Mouse (Mus musculus) splenic B cell, adult 2 months (primary cell): ENCODE results near the gene Smarcc2.

Experiments used
- DNase-seq: peaks from one replicate; pipeline ENCODE4 v3.0.0-alpha.2; 2011; ENCODE audit warnings: low read depth, low spot score
- H3K27me3 ChIP-seq: 2 replicates; pipeline ENCODE4 v1.6.1; 2012; ENCODE audit warnings: mild to moderate bottlenecking, low read length, moderate library complexity, mixed read lengths; ENCODE audit not compliant: control insufficient read depth, poor library complexity, insufficient read depth, severe bottlenecking
- H3K36me3 ChIP-seq: 2 replicates; pipeline ENCODE4 v1.6.1; 2012; ENCODE audit warnings: mild to moderate bottlenecking, low read length, moderate library complexity, mixed read lengths; ENCODE audit not compliant: control insufficient read depth, poor library complexity, insufficient read depth, severe bottlenecking

The Smarcc2 gene

DNA sequence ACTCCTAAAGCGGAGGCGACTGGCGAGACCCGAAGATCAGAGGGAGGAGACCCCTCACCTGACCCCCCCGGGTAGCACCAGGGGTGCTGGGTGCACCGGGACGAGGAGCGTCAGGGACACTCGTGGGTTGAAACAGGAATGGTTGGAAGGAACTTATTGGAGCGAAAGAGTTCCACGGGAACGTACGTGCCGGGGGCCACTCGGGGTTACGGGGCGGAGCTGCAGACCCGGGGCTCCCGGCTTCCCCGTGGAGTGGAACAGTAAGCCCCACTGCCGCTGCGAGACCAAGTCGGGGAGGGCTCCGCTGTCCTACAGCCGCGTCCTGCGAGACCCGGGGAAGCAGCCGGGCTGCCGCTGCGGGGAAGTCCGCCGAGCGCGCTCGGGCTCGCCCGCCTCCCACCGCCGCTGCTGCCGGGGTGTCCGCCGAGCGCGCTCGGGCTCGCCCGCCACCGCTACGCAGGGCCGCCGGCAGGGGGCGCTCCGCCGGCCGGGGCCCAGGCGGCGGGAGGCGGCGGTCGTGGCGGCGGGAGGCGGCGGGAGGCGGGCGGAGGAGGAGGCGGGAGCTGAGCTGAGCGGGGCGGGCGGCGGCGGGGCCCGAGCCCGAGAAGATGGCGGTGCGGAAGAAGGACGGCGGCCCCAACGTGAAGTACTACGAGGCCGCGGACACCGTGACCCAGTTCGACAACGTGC, at the start of gene Smarcc2:
Gene Smarcc2 (plus strand): TSS at position 530 of the 690 bp plus-strand sequence.
- H3K27me3 ChIP-seq, result no peaks in the 10 kb centered on the region
- peaks cover 4% of the 10 kb centered on the region for H3K36me3 ChIP-seq
- peak; percentile 87 for DNase-seq

DNA sequence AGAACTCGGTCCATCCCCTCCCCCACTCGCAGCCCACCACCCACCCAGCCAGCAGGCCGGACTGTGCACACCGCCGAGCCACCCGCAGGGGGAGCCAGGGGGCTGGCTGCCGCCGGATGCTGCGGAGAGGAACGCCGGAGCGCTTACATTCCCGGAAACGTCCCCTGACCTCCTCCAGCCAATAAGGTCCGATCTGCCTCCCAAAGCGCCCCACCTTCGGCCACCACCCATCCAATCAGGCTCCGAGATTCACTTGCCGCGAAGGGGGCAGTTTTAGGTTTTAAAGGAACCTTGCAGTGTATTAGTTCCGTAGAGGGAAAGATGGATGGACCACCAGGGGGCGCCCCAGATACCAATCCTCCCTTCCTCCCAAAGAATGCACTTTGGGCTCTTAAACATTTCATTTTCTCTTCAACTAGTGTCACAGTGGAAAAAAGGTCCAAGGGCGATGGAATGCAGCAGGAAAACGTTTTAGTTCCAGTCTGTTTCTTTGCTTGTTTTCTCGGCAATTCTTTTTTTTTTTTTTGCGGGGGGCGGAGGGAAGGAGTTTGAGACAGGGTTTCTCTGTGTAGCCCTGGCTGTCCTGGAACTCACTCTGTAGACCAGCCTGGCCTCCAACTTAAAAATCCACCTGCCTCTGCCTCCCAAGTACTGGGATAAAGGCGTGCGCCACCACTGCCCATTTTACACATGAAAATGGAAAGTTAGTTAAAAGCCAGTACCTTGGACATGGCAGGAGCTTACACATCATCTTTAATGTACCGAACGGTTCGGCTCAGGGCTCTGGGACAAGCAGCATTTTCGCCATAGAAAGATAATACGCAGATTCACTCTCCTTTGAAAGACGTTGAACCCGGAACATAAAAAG, 49.1 kb upstream of the Smarcc2 start:
- Histone ChIP-seq H3K27me3 (no peaks in the 10 kb centered on the region), H3K36me3 (peaks cover 6% of the 10 kb centered on the region; the same call in 1 of the 2 replicates)

DNA sequence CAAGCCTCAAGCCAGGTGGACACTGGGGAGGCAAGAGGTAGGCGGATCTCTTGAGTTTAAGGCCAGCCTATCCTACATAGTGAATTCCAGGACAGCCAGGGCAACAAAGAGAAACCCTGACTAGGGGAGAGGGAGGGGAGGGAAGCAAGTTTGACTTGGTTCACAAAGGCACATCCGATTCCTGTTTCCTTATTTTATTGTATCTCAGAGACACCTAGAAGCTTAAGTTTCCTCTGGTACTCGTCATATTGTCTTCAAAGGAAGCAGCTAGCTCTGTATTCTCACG, 48.5 kb upstream of the Smarcc2 start:
- Histone ChIP-seq H3K36me3 (peaks cover 8% of the 10 kb centered on the region), H3K27me3 (no peaks in the 10 kb centered on the region)
- DNase-seq, result peak; percentile 20

More for the DNA sequence above, 49.1 kb upstream of the Smarcc2 start:
- DNase-seq, result peak; percentile 98

DNA sequence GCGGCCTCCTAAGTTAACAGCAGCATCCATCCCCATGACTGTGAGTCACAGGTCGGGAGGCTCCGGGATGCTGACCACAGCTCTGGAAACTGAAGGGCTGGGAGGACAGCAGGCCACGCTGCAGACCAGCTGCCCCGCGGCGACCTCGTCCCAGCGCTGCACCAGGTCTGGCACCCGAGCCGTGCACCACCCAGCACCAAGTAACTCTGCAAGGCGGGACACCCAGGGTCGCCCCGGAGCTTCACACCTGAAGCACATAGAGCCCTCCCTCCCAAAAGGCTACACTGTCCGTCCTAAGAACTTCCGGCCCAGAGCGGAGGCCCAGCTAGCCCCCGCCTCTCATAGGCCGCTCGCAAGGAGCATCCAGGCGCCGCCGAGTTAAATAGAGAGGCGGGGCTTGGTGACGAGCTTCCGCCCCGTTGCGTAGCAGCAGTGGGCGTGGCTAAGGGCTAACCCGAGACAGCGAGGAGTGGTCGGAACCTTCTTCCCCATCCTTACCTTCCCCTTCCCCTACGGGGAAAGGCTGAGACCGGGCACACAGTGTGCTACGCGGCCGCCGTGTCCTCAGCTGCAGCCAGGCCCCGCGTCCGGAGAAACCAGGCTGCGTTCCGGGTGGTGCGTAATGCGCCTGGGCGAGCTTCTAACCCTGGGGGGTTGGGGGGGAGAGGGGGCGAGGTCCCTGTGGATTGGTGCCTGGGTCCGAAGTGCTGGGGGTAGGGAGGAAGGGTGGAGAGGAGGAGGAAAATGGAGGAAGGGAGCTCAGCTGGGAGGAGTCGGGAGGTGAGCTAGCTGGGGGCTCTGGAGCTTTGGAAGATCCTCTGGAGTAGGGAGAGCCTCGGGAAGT, 47.6 kb upstream of the Smarcc2 start, which contains the start of the genes Nabp2 and Rnf41:
Gene Nabp2 (minus strand): TSS at position 282 of the 844 bp plus-strand sequence.
Gene Rnf41 (plus strand): TSS at position 447 of the 844 bp plus-strand sequence.
- peak; percentile 96 for DNase-seq
- Histone ChIP-seq H3K27me3 (no peaks in the 10 kb centered on the region), H3K36me3 (peaks cover 8% of the 10 kb centered on the region)

DNA sequence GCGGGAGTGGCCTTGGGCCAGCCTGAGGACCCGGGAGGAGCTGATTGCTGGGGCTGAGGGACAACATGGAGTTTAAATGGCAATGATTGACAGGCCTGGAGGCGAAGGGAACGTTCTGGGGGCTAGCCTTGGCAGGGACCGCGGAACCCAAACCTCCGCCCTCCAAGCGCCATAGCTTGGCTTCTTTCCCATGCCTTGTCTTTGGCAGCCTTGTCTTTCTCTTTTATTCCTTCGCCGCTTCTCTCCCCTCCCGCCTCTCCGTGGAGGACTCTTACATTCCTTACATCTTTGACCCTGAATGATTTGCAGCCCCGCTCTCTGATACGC, 47.0 kb upstream of the Smarcc2 start:
- no peaks in the 10 kb centered on the region for H3K27me3 ChIP-seq
- DNase-seq, result no peak
- peaks cover 11% of the 10 kb centered on the region for H3K36me3 ChIP-seq

DNA sequence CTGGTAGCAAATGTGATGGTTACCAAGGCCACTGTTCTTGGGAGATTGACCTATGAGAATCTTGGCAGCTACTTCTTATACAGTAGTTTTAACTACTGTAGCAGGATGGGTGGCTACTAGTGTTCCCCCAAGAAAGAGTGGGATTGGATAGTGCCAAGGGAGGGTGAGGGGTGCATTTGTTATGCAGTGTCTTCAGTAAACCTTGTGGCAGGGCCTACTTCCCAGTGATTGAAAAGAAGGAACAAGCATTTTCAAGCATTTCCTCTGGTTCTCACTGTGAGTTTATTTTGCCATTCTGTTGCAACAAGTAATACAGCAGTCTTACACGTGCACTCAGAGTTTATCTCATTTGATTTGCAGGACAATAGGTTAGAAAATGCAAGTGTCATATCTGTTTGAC, 46.5 kb upstream of the Smarcc2 start:
- Histone ChIP-seq H3K36me3 (peaks cover 11% of the 10 kb centered on the region), H3K27me3 (no peaks in the 10 kb centered on the region)
- DNase-seq, result no peak

DNA sequence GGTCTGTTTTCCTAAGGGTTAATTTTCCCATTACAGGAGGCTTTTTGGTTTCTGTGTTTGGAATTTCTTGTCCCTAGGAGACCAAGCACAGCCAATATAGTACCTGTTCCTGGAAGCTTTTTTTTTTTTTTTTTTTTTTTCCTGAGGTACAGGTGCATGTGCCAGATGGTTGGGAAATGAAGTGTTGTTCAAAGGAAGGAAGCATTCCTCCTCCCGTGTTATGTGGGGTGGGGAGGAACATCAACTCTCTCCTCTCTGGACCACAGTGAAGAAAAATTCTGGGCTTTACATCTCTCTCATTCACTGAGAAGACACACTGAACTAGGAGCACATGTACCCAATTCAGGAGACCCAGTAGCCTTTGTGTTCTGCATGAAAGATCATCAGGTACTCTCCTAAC, 46.0 kb upstream of the Smarcc2 start:
- peaks cover 13% of the 10 kb centered on the region for H3K36me3 ChIP-seq
- no peaks in the 10 kb centered on the region for H3K27me3 ChIP-seq
- no peak for DNase-seq

DNA sequence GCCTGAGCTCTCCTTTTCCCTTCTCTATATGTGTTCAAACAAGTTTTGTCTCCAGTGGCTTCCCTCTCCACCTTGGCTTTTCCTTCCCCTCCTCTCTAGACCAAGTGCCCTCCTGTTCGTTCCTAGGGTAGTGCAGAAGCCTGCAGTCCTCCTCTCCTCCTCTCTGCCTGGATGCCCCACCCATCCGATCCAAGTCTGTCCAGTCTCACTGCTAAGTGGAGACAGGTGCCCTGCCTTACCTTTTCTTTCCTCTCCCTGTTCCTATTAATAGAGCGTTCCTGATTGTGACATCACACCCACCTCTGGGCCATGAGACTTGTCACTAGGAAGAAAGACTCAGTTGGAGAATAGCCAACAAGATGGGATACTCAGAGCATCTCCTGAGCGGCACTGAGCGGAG, 44.2 kb upstream of the Smarcc2 start:
- H3K36me3 ChIP-seq, result peaks cover 17% of the 10 kb centered on the region
- no peaks in the 10 kb centered on the region for H3K27me3 ChIP-seq
- no peak for DNase-seq

DNA sequence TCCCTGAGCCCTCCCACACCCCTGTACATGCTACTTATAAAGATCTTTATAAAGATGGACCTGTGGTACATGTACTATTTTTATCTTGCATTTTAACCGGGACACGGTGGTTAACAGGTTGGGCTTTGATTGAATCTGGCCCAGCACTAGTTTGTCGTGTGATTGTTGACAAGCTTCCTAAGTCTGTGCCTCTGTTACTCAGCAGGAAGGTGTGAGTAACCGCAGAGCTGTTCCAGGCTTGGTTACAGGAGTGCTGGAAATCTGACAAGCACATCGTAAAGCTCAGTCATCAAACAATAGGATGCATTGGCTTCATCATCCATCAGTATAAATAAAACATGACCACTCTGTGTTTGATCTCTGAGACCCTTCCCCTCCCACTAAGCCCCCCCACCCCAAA, 36.6 kb upstream of the Smarcc2 start:
- DNase-seq, result no peak
- H3K36me3 ChIP-seq, result peaks cover 13% of the 10 kb centered on the region

DNA sequence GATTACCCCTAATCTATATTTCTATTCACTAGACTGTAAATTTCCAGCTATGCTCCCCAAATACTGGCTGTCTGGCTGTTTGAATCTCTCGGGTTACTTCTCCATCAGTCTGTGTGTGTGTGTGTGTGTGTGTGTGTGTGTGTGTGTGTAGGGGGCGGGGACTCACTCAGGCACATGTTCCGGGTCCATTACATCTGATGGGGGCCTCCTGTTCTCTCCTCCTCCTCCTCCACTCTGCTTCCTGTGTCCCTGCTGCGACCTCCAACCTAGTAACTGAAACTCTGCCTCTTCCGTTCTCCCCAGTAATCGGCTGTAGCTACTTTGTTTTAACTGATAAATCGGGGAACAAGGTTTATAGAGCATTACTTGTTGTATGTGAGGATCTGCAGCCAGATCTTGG, 34.4 kb upstream of the Smarcc2 start:
- peak; percentile 64 for DNase-seq
- Histone ChIP-seq H3K27me3 (no peaks in the 10 kb centered on the region), H3K36me3 (peaks cover 11% of the 10 kb centered on the region)

More for the DNA sequence above, 36.6 kb upstream of the Smarcc2 start:
- H3K27me3 ChIP-seq, result no peaks in the 10 kb centered on the region

DNA sequence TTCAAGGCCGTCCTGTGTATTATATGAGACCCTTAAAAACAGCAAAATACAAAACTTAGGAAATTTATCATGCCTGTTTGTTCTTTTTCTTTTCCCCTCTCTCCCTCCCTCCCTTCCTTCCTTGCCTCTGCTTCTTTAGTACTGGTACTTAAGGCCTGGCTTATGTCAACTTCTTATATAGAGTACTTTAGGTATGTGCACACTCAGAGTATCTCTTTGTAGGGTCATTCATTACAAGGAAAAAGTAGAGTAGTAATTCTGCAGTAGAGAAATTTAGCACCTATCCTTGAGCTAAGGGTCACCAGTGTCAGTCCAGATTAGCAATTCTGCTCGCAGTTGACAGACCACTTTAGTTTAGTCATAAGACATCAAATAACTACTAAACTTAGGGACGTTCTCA, 33.8 kb upstream of the Smarcc2 start:
- H3K27me3 ChIP-seq, result no peaks in the 10 kb centered on the region
- H3K36me3 ChIP-seq, result peaks cover 14% of the 10 kb centered on the region
- DNase-seq, result no peak

DNA sequence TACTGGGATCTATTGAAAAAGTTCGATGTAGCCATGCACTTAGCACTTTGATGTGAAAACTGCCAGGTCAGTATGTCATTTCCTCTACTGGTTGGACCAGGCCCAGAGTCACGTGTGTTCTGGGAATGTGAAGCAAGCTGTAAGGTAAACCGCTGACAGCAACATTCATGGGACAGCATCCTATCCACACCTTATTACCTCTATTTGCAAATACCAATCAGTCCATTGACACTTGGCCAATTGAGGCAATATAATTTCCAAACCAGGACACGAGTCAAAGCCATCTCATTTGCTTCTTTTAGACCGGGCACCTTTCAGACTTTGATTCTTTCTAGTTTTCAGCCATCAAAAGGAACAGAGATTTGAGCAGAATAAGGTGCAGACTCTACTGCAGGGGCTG, 30.0 kb upstream of the Smarcc2 start:
- DNase-seq, result no peak

DNA sequence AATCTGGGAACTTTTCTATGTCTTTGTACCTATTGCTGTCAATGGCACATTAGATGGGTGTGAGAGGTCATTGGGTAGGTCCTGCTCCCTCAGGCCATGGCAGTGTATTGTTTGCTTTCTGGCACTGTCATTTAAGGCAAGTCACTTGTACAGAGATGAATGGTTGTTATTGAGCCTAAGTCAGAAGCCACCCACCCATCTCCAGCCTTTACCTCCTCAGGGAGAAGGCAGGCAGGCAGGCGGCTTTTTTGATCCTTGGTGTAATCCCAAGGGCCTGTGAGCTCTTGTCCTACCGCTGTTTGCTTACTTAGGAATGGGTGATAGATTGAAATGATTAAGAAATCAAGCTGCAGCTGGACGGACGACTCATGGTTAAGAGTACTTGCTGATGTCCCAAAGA, 29.6 kb upstream of the Smarcc2 start:
- no peak for DNase-seq
- Histone ChIP-seq H3K27me3 (no peaks in the 10 kb centered on the region), H3K36me3 (peaks cover 10% of the 10 kb centered on the region)

More for the DNA sequence above, 30.0 kb upstream of the Smarcc2 start:
- Histone ChIP-seq H3K36me3 (peaks cover 10% of the 10 kb centered on the region), H3K27me3 (no peaks in the 10 kb centered on the region)

DNA sequence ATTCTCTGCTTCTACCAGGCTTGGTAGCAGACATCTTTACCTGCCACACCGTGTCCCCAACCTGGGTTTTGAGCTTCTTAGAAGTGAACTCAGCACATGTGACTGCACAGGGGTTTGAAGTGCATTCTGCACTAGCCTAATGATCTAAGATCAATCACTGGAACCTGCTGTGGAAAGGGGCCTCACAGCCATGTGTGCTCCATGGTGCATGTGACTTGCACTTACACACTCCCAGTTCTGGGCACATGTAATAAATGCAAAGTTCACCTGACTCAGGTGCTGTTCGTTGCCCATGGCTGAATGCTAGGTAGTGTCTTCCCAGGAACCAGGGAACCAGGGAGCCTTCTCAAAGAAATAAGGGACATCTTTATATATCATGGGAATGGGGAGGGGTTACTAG, 25.6 kb upstream of the Smarcc2 start:
- DNase-seq, result peak; percentile 43
- Histone ChIP-seq H3K27me3 (no peaks in the 10 kb centered on the region), H3K36me3 (peaks cover 22% of the 10 kb centered on the region)

DNA sequence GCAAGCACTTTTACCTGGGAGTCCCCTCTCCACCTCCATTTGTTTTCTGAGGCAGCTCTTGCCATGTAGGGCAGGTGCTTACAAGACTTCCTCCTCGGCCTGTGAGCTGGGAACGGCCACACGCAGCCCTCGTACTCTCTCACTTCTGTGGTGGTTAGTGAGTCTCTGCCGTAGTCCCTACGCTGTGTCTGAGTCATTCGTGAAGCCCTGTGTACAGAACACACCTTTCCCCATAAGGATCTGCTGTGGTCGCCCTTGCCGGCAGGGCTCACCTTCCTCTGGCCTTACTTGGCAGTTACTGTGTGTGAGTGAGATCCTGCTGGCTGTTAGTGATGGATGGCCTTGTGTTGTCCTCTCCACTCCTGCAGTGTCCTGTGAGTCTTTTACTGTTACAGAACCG, 24.4 kb upstream of the Smarcc2 start:
- H3K36me3 ChIP-seq, result peaks cover 18% of the 10 kb centered on the region
- no peaks in the 10 kb centered on the region for H3K27me3 ChIP-seq
- DNase-seq, result peak; percentile 73
